Mouse (Mus musculus) embryo, embryonic 10 days (tissue): Measurements from ENCODE around the gene Il20rb.

Source experiments
- DNase-seq: peaks from one replicate; pipeline ENCODE4 v3.0.0-alpha.2; 2015; ENCODE audit warnings: low spot score

Gene Il20rb

GRCm38 (mm10) chr9:100419644-100420043 lies 66.9 kb downstream of the Il20rb start:
- DNase-seq = no peak

GRCm38 (mm10) chr9:100419103-100419502 lies 67.5 kb downstream of the Il20rb start:
- DNase-seq = no peak

- peak; percentile 77 for DNase-seq
These were observed 69.8 kb downstream of the Il20rb start for GRCm38 (mm10) chr9:100416756-100417155.

GRCm38 (mm10) chr9:100416299-100416698 lies 70.3 kb downstream of the Il20rb start:
- DNase-seq = no peak

GRCm38 (mm10) chr9:100415328-100415979 lies 71.1 kb downstream of the Il20rb start:
- DNase-seq = no peak
